Mouse (Mus musculus): ENCODE results near the gene Cdca5. TPM values are rescaled to one million over a fixed set of nuclear protein-coding genes. Genes with fewer than 3 reads are reported as not detected.

The Cdca5 gene
- polyA plus RNA-seq, 1 experiment from 2014 or later = 6.8 TPM

- Histone ChIP-seq H3K4me2 (replicated peaks) (no peak overlapping the region), H3K9me3 (ENCODE audit: control insufficient read depth, low read length) (no peaks in the 10 kb centered on the region), H3K36me3 (replicated peaks; ENCODE audit: control insufficient read depth, insufficient read depth) (peaks cover 46% of the 10 kb centered on the region), H3K27me3 (ENCODE audit: control insufficient read depth, insufficient read depth, low read length) (no peaks in the 10 kb centered on the region), H3K27ac (no peak overlapping the region), H3K4me1 (replicated peaks; ENCODE audit: control insufficient read depth, insufficient read depth, low read length) (peaks cover 16% of the 10 kb centered on the region), H3K9ac (no peak overlapping the region), H3K4me3 (replicated peaks; ENCODE audit: low read length) (no peak overlapping the region)
- ATAC-seq (ENCODE audit: low FRiP score) (no peak), DNase-seq (ENCODE audit: low spot score) (no peak)
- 82% methylated on average over 4 of the region's 4 CpGs for WGBS
Measured at GRCm38 (mm10) chr19:6068951-6069350, 15.8 kb upstream of the Cdca5 start.

- Histone ChIP-seq H3K27me3 (ENCODE audit: control insufficient read depth, insufficient read depth, low read length) (no peaks in the 10 kb centered on the region), H3K36me3 (replicated peaks; ENCODE audit: control insufficient read depth, insufficient read depth) (peaks cover 50% of the 10 kb centered on the region), H3K27ac (no peak overlapping the region), H3K9ac (no peak overlapping the region), H3K4me1 (replicated peaks; ENCODE audit: control insufficient read depth, insufficient read depth, low read length) (peaks cover 16% of the 10 kb centered on the region), H3K4me2 (replicated peaks) (no peak overlapping the region), H3K4me3 (replicated peaks; ENCODE audit: low read length) (no peak overlapping the region), H3K9me3 (ENCODE audit: control insufficient read depth, low read length) (no peaks in the 10 kb centered on the region)
- WGBS = 94% methylated on average over 10 of the region's 10 CpGs
- DNase-seq (ENCODE audit: low spot score) (no peak), ATAC-seq (ENCODE audit: low FRiP score) (no peak)
Measured at GRCm38 (mm10) chr19:6069851-6070250, 14.9 kb upstream of the Cdca5 start.

DNA sequence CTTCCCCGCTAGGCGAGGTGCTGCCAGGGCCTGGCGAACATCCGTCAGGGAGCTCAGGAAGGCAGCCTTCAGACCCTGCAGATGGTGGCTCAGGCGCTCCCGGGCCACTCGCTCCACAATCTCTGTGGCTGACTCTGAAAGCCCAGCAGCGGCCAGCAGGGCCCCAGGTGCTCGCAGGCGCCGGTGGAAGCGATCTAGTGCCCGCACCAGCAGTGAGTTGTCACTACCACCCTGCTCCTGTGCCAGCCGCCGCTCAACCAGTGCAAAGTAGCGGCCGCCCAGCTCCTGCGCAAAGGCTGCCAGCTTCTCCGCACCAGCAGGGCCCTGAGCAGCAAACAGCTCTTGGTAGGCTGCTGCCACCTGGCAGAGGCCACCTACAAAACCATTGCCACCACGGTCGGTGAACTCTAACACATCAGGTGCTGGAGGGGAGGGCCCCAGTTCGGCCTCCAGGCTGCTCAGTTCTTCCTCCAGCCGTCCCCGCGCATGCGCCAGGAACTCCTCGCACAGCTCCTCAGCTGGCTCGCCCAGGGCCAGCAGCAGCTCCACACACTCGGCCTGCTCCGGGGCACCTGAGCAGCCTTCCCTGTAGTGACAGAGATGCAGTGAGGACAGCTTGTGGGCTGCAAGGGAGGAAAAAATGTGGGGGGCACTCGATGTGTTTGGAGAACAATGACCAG is 14.1 kb upstream of the Cdca5 start:
- H3K4me2 ChIP-seq (replicated peaks) = no peak overlapping the region
- H3K9me3 ChIP-seq (ENCODE audit: control insufficient read depth, low read length) = no peaks in the 10 kb centered on the region
- H3K4me1 ChIP-seq (replicated peaks; ENCODE audit: control insufficient read depth, insufficient read depth, low read length) = peaks cover 16% of the 10 kb centered on the region
- ATAC-seq (ENCODE audit: low FRiP score) (no peak), DNase-seq (ENCODE audit: low spot score) (no peak)
- 89% methylated on average over 31 of the region's 31 CpGs for WGBS
- H3K27ac ChIP-seq = no peak overlapping the region
- no peak overlapping the region for H3K9ac ChIP-seq
- no peaks in the 10 kb centered on the region for H3K27me3 ChIP-seq (ENCODE audit: control insufficient read depth, insufficient read depth, low read length)
- peaks cover 55% of the 10 kb centered on the region for H3K36me3 ChIP-seq (replicated peaks; ENCODE audit: control insufficient read depth, insufficient read depth)
- H3K4me3 ChIP-seq (replicated peaks; ENCODE audit: low read length) = no peak overlapping the region

- WGBS = 93% methylated on average over 19 of the region's 19 CpGs
- Histone ChIP-seq H3K27me3 (ENCODE audit: control insufficient read depth, insufficient read depth, low read length) (no peaks in the 10 kb centered on the region), H3K9ac (no peak overlapping the region), H3K4me2 (replicated peaks) (no peak overlapping the region), H3K36me3 (replicated peaks; ENCODE audit: control insufficient read depth, insufficient read depth) (peaks cover 55% of the 10 kb centered on the region), H3K4me3 (replicated peaks; ENCODE audit: low read length) (no peak overlapping the region), H3K27ac (no peak overlapping the region), H3K4me1 (replicated peaks; ENCODE audit: control insufficient read depth, insufficient read depth, low read length) (peaks cover 18% of the 10 kb centered on the region), H3K9me3 (ENCODE audit: control insufficient read depth, low read length) (no peaks in the 10 kb centered on the region)
- ATAC-seq (ENCODE audit: low FRiP score) (no peak), DNase-seq (ENCODE audit: low spot score) (no peak)
Measured at GRCm38 (mm10) chr19:6071261-6071660, 13.5 kb upstream of the Cdca5 start.

DNA sequence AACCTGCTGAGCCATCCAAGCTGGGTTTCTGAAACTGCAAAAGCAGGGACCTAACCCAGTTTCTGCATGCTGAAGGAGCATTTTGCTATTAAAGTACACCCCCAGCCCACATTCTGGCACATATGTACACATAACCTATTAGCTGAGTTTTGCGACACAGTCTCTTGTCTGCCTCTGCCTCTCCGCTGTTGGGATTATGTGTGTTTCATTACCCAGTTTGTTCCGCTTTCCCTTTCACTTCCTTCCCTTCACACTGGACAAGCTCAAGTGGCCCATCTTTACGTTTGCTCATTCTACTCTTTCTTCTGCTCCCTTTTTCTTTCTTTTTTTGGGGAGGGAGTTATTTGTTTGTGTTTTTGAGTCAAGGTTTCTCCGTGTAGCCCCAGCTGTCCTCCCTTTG is 10.9 kb upstream of the Cdca5 start:
- H3K4me1 ChIP-seq (replicated peaks; ENCODE audit: control insufficient read depth, insufficient read depth, low read length) = peaks cover 8% of the 10 kb centered on the region
- no peak overlapping the region for H3K4me3 ChIP-seq (replicated peaks; ENCODE audit: low read length)
- no peaks in the 10 kb centered on the region for H3K9me3 ChIP-seq (ENCODE audit: control insufficient read depth, low read length)
- H3K4me2 ChIP-seq (replicated peaks) = no peak overlapping the region
- no peak overlapping the region for H3K27ac ChIP-seq
- H3K36me3 ChIP-seq (replicated peaks; ENCODE audit: control insufficient read depth, insufficient read depth) = peaks cover 50% of the 10 kb centered on the region
- no peaks in the 10 kb centered on the region for H3K27me3 ChIP-seq (ENCODE audit: control insufficient read depth, insufficient read depth, low read length)
- ATAC-seq (ENCODE audit: low FRiP score) (no peak), DNase-seq (ENCODE audit: low spot score) (no peak)
- 94% methylated on average over 5 of the region's 5 CpGs for WGBS
- no peak overlapping the region for H3K9ac ChIP-seq

GRCm38 (mm10) chr19:6076564-6077393 is 8.0 kb upstream of the Cdca5 start, which contains the start of gene Vps51:
TSS of gene Vps51 (minus strand) at chr19:6077231.
- ATAC-seq (ENCODE audit: low FRiP score) (peak; percentile 90), DNase-seq (ENCODE audit: low spot score) (peak; percentile 90)
- no peaks in the 10 kb centered on the region for H3K9me3 ChIP-seq (ENCODE audit: control insufficient read depth, low read length)
- H3K27ac ChIP-seq = peak within 1 kb of the TSS; percentile 82
- H3K4me3 ChIP-seq (replicated peaks; ENCODE audit: low read length) = peak within 1 kb of the TSS; percentile 63
- 1% methylated on average over 33 of the region's 33 CpGs for WGBS
- H3K4me2 ChIP-seq (replicated peaks) = peak within 1 kb of the TSS; percentile 87
- peaks cover 8% of the 10 kb centered on the region for H3K4me1 ChIP-seq (replicated peaks; ENCODE audit: control insufficient read depth, insufficient read depth, low read length)
- H3K9ac ChIP-seq = peak within 1 kb of the TSS; percentile 72
- H3K27me3 ChIP-seq (ENCODE audit: control insufficient read depth, insufficient read depth, low read length) = no peaks in the 10 kb centered on the region
- peaks cover 49% of the 10 kb centered on the region for H3K36me3 ChIP-seq (replicated peaks; ENCODE audit: control insufficient read depth, insufficient read depth)

DNA sequence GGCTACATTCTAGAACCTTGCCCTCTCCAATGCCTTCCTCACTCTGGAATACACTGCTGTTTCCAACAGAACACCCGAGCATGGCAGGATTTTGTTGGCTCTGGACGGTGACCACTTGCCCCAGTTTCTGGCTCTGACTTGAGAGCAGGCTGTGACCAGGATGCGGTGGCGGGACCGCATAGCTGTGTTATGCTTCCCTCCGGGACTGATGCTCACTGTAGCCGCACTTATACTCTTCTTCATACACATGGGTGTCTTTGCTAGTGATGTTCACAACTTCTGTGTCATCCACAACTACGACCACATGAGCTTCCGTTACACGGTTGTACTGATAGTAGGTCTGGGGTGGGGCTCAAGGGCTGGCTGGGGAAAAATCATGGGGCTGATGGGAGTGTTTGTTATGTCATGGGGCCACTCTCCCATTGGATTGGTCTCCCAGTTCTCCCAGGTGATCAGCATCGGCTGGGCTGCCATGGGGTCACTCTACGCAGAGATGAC is 4.8 kb upstream of the Cdca5 start, which contains the start of gene Tmem262:
Gene Tmem262, plus strand, starts transcription at position 51 of the 498 bp plus-strand sequence.
- ATAC-seq (ENCODE audit: low FRiP score) = no peak
- DNase-seq (ENCODE audit: low spot score) = no peak
- WGBS = 97% methylated on average over 12 of the region's 12 CpGs
- Histone ChIP-seq H3K4me1 (replicated peaks; ENCODE audit: control insufficient read depth, insufficient read depth, low read length) (peaks cover 19% of the 10 kb centered on the region), H3K27me3 (ENCODE audit: control insufficient read depth, insufficient read depth, low read length) (no peaks in the 10 kb centered on the region), H3K4me2 (replicated peaks) (no peak within 1 kb of the TSS), H3K36me3 (replicated peaks; ENCODE audit: control insufficient read depth, insufficient read depth) (peaks cover 42% of the 10 kb centered on the region), H3K27ac (no peak within 1 kb of the TSS), H3K9me3 (ENCODE audit: control insufficient read depth, low read length) (no peaks in the 10 kb centered on the region), H3K9ac (no peak within 1 kb of the TSS), H3K4me3 (replicated peaks; ENCODE audit: low read length) (no peak within 1 kb of the TSS)

GRCm38 (mm10) chr19:6082156-6082555 is 2.6 kb upstream of the Cdca5 start, which contains the start of gene Gm28374:
TSS of gene Gm28374 (minus strand) at chr19:6082256.
- Histone ChIP-seq H3K4me1 (replicated peaks; ENCODE audit: control insufficient read depth, insufficient read depth, low read length) (peaks cover 14% of the 10 kb centered on the region), H3K27me3 (ENCODE audit: control insufficient read depth, insufficient read depth, low read length) (no peaks in the 10 kb centered on the region), H3K27ac (no peak within 1 kb of the TSS), H3K4me2 (replicated peaks) (no peak within 1 kb of the TSS), H3K4me3 (replicated peaks; ENCODE audit: low read length) (no peak within 1 kb of the TSS), H3K9ac (no peak within 1 kb of the TSS), H3K9me3 (ENCODE audit: control insufficient read depth, low read length) (no peaks in the 10 kb centered on the region), H3K36me3 (replicated peaks; ENCODE audit: control insufficient read depth, insufficient read depth) (peaks cover 37% of the 10 kb centered on the region)
- WGBS = 91% methylated on average over 9 of the region's 9 CpGs
- DNase-seq (ENCODE audit: low spot score) (no peak), ATAC-seq (ENCODE audit: low FRiP score) (no peak)

DNA sequence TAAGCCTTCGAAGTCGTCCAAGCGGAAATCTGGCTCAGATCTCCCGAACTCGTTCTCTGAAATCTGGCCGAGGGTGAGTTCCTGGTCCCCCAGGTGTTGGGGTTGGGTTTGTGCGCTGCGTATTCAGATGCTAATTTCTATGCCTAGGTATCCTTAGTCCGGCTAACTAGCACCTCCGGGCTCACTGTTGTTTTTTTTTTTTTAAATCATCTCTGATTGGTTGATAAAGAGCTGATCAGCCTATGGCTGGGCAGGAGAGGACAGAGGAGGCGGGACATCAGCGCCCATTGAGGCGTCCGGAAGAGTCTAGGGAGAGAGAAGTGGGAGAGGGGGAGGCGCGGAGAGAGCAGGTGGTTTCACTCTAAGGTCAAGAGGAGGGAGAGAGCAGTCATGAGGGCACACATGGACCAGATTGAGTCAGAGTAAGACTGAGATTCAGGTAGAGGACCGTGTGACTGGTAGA is 665 bp downstream of the Cdca5 start:
- peaks cover 25% of the 10 kb centered on the region for H3K36me3 ChIP-seq (replicated peaks; ENCODE audit: control insufficient read depth, insufficient read depth)
- H3K4me1 ChIP-seq (replicated peaks; ENCODE audit: control insufficient read depth, insufficient read depth, low read length) = peaks cover 14% of the 10 kb centered on the region
- WGBS = 0% methylated on average over 17 of the region's 17 CpGs
- H3K9ac ChIP-seq = no peak overlapping the region; the same call in 1 of the 2 replicates
- peak overlapping the region; percentile 92 for H3K4me2 ChIP-seq (replicated peaks)
- DNase-seq (ENCODE audit: low spot score) = peak; percentile 62
- H3K27me3 ChIP-seq (ENCODE audit: control insufficient read depth, insufficient read depth, low read length) = no peaks in the 10 kb centered on the region
- no peak overlapping the region for H3K27ac ChIP-seq
- peak; percentile 71 for ATAC-seq (ENCODE audit: low FRiP score)
- peak overlapping the region; percentile 47 for H3K4me3 ChIP-seq (replicated peaks; ENCODE audit: low read length)
- H3K9me3 ChIP-seq (ENCODE audit: control insufficient read depth, low read length) = no peaks in the 10 kb centered on the region

All from hindbrain, embryonic 14.5 days (tissue).